Mouse (Mus musculus) heart, adult 18-20 months (tissue): Measurements from ENCODE around the gene Tctex1d4. TPM values are rescaled to one million over a fixed set of nuclear protein-coding genes. Genes with fewer than 3 reads are reported as not detected.

ENCODE experiments used
- microRNA-seq, 2 experiments: library from miRNA; unstranded; fragments of <30 nt; microRNA quantifications; one replicate each; pipeline ENCODE4 v1.2.0; 2022
- total RNA-seq, 2 experiments: library from RNA; stranded (reverse); gene quantifications; 2 replicates each; pipeline ENCODE4 v1.2.3; 2021

Tctex1d4 gene
- total RNA-seq, 2 experiments from 2014 or later = 0.64 TPM; not detected in 1

Small RNA genes lying within 50 kb of the gene (microRNA-seq; reads per million reads assigned to microRNA genes)
- gene Gm22398 = 0 reads per million in 2 experiments

Other genes starting within 250 kb of the Tctex1d4 start
- 1 to 10 TPM in 1 of 2 experiments, under 1 TPM in 1; 0.98 to 1.0 TPM for gene Zswim5, start 249.4 kb upstream of the Tctex1d4 start, total RNA-seq
- 10 to 100 TPM; 82.6 to 93.6 TPM for gene Urod, start 132.4 kb upstream of the Tctex1d4 start, total RNA-seq
- 10 to 100 TPM; 16.8 to 19.8 TPM for gene Hectd3, start 131.5 kb upstream of the Tctex1d4 start, total RNA-seq
- gene Eif2b3, start 107.4 kb upstream of the Tctex1d4 start, total RNA-seq = 10 to 100 TPM; 16.5 to 16.8 TPM
- gene Ptch2, start 30.7 kb upstream of the Tctex1d4 start, total RNA-seq = under 1 TPM; 0.39 to 0.40 TPM
- 1 to 10 TPM; 3.4 to 3.5 TPM for gene Btbd19, start 1.1 kb upstream of the Tctex1d4 start, total RNA-seq
- gene Plk3, start 7.2 kb downstream of the Tctex1d4 start, total RNA-seq = 1 to 10 TPM; 1.4 TPM
- 100 to 1,000 TPM; 587 to 633 TPM for gene Rps8, start 29.4 kb downstream of the Tctex1d4 start, total RNA-seq
- gene Kif2c, start 55.8 kb downstream of the Tctex1d4 start, total RNA-seq = under 1 TPM; 0.30 to 0.36 TPM
- gene Tmem53, start 125.2 kb downstream of the Tctex1d4 start, total RNA-seq = 10 to 100 TPM; 24.8 to 35.7 TPM
- under 1 TPM in 1 of 2 experiments, not detected in 1; 0.15 TPM for gene Armh1, start 125.3 kb downstream of the Tctex1d4 start, total RNA-seq